8 mouse cellular contexts compared by ENCODE assay signal in genomic region chr15:6209301-6209700, GRCm38 (mm10).
DNase-seq lines count a peak whose midpoint lies in the region; ATAC-seq and TF ChIP-seq lines count a peak whose summit lies in the region.

No protein-coding gene starts in this region.

- peak; percentile 71 for ATAC-seq in inflammation-experienced regulatory T-cells, adult 6 months
- peak; percentile 80 for ATAC-seq in megakaryocyte-erythroid progenitor cell, adult 5-6 weeks (replicated peaks; ENCODE audit: low FRiP score, low TSS enrichment, poor library complexity, severe bottlenecking)

- no peak overlapping the region for H3K27ac ChIP-seq in gastrocnemius, adult 2 months

- no peak for DNase-seq in gastrocnemius, adult 2 months
- no peak for DNase-seq in gastrocnemius, postnatal 4 days (ENCODE audit: low spot score in 2 of 2)
- DNase-seq in urinary bladder, postnatal 14 days (ENCODE audit: low spot score) = peak; percentile 46
- no peak for DNase-seq in urinary bladder, postnatal 36 days (ENCODE audit: low spot score in 2 of 2)
- DNase-seq in embryo, embryonic 10 days (ENCODE audit: low spot score) = peak; percentile 61
- peak; percentile 39 for DNase-seq in thymus, postnatal 25 days

- intact Hi-C loops in gastrocnemius, adult 2 months (cut with DNase I) = loop anchor here (5.0 kb wide), 1 partner anchor 1122 kb away; no protein-coding TSS in a partner anchor

- no peak overlapping the region for H3K4me3 ChIP-seq in gastrocnemius, adult 2 months

- peak; percentile 66 for TF ChIP-seq CTCF in gastrocnemius, adult 2 months (IDR thresholded peaks at IDR 0.05)

Comparison
In these comparisons a context has a peak if more than half of its experiments do, and no peak if none do; other contexts are left out.
1. DNase-seq: peak in urinary bladder, postnatal 14 days (single experiment), embryo, embryonic 10 days (single experiment) and thymus, postnatal 25 days (single experiment); none in gastrocnemius, adult 2 months (single experiment), gastrocnemius, postnatal 4 days (0 of 2) and urinary bladder, postnatal 36 days (0 of 2).